Mouse (Mus musculus) adrenal gland (tissue): Measurements from ENCODE around the gene Zfp689.

Experiments used
- intact Hi-C: fragments of 180-260 bp; cut with DNase I; formaldehyde crosslinking; loops from one replicate; pipeline ENCODE4 v1.15.1; 2025
- microRNA-seq, 2 experiments: library from miRNA; unstranded; fragments of <30 nt; microRNA quantifications; one replicate each; pipeline ENCODE4; 2019

Gene Zfp689

DNA sequence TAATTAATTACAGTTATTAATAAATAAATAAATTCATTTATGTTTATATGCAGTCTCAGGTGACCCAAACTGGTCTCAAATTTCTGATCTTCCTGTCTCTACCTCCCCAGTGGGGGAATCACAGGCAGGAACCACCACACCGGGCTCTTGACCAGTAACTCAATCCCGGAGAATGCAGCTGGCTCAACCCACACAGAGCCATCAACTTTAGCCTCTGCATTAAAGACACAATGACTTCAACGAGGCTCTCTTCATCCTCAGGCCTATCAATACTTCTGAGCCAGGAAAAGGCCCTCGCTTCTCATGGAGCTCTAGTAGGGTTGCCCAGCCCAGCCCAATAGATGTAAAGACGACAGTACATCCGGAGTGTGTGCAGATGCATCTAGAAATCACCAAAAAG lies 44.9 kb downstream of the Zfp689 start:
- intact Hi-C loops = loop anchor here (5.0 kb wide), 1 partner anchor 42 kb away; no protein-coding TSS in a partner anchor

DNA sequence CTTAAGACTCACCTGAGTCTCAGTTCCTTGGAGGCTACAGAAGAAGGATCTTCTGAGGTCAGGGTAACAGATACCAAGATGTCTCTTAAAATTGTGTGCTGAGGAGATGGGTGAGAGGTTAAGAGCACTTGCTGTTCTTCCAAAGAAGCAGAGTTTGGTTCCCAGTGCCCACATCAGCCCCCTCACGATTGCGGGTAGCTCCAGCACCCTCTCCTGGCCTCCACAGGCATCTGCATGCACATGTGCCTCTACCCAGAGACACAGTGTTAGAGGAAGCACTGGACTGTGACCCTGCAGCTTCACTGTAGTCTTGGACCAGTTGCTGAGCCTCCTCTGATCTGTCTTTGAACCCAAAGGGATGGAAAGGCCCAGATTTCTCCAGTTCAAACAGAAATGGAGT lies 46.0 kb downstream of the Zfp689 start:
- intact Hi-C loops = loop anchor here (5.0 kb wide), 1 partner anchor 41 kb away; no protein-coding TSS in a partner anchor

DNA sequence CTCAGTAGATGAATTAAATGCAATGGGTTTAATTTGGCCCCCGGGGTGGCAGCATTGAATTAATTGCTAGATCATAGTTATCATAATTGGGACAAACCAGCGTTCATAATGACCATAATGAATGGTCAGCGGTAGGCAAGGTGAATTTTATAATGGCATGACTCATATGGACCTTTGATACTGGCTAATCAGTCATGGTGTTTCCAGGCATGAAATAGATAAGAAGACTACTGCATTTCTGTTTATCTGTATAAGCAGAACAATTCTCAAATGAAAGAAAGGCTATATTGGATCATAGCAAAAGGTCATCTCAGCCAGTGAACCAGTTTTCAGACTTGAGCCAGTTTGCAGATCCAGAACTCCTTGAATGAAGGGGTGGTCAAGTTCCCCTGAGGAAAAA lies 48.6 kb downstream of the Zfp689 start:
- intact Hi-C loops = loop anchor here (5.0 kb wide), 1 partner anchor 38 kb away; no protein-coding TSS in a partner anchor

GRCm38 (mm10) chr7:127393944-127394333 lies 55.0 kb downstream of the Zfp689 start:
- intact Hi-C loops = no loop called here

DNA sequence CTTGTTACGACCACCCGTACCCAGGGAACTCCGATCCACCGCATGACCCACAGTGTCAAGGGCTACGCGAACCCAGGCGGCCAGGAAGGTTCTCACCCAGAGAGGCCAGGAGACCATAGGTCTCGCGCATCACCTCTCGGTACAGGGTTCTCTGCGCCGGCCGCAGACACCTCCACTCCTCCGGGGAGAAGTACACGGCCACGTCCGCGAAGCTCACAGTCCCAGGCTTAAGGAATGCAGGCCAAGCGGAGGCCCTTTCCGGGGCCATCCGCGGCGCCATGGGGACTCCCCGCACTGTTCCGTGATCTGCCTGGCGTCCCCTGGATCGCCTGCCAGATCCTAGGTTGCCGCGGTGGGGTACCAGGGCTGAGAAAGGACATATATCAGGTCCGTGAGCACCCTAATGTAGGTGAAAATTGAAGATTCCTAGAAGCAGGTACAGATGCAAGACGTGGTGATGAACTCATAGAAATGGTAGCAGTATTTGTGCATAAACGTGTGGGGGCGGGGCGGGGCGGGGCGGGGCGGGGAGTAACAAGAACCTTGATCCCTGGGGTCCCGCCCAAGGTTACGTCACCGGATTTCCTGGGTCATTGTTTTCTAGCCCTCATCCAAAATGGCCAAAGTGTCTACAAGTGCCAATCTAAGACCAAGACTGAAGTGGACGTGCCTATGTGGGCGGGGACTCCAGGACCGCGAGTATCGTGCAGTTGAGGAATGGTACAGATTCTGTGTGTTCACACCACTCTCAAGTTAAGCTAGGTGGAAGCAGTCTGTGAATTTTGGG lies 55.6 kb downstream of the Zfp689 start, which contains the start of gene E430018J23Rik:
TSS of gene E430018J23Rik (minus strand) at position 473 of the 787 bp plus-strand sequence.
- intact Hi-C loops = no loop called here

GRCm38 (mm10) chr7:127392251-127392824 lies 56.6 kb downstream of the Zfp689 start:
- intact Hi-C loops = no loop called here

Small RNA genes within 50 kb of the gene (microRNA-seq; reads per million reads assigned to microRNA genes)
- 0 reads per million in 2 experiments for gene Gm47278
- gene Mir7060 = 0 reads per million in 2 experiments
